Mouse (Mus musculus): ENCODE data around the gene Man1a2. TPM values are rescaled to one million over a fixed set of nuclear protein-coding genes. Genes with fewer than 3 reads are reported as not detected.

The Man1a2 gene
- polyA plus RNA-seq, 1 experiment from 2014 or later, result 48.6 TPM

GRCm38 (mm10) chr3:100670412-100670811, 14.9 kb downstream of the Man1a2 start:
- ATAC-seq (ENCODE audit: low read depth), result no peak
- Histone ChIP-seq H3K4me2 (ENCODE audit: low read depth, low read length) (no peak overlapping the region), H3K27me3 (ENCODE audit: control insufficient read depth, insufficient read depth, low read depth, low read length) (no peaks in the 10 kb centered on the region), H3K4me1 (replicated peaks; ENCODE audit: control insufficient read depth, insufficient read depth, low read length) (no peaks in the 10 kb centered on the region; the same call in 1 of the 2 replicates), H3K27ac (ENCODE audit: low read length) (no peak overlapping the region), H3K4me3 (ENCODE audit: low read length) (no peak overlapping the region), H3K9ac (ENCODE audit: low read length) (no peak overlapping the region), H3K9me3 (ENCODE audit: control insufficient read depth, low read length) (no peaks in the 10 kb centered on the region), H3K36me3 (ENCODE audit: control insufficient read depth, insufficient read depth, low read length) (no peaks in the 10 kb centered on the region)
- 90% methylated on average over 2 of the region's 2 CpGs for WGBS

GRCm38 (mm10) chr3:100653291-100653690, 32.0 kb downstream of the Man1a2 start:
- no peak overlapping the region for H3K27ac ChIP-seq (ENCODE audit: low read length)
- ATAC-seq (ENCODE audit: low read depth), result no peak
- H3K9ac ChIP-seq (ENCODE audit: low read length), result no peak overlapping the region
- no peak overlapping the region for H3K4me3 ChIP-seq (ENCODE audit: low read length)
- no peaks in the 10 kb centered on the region for H3K9me3 ChIP-seq (ENCODE audit: control insufficient read depth, low read length)
- 79% methylated on average over 1 of the region's 1 CpGs for WGBS
- H3K4me1 ChIP-seq (replicated peaks; ENCODE audit: control insufficient read depth, insufficient read depth, low read length), result no peaks in the 10 kb centered on the region
- H3K36me3 ChIP-seq (ENCODE audit: control insufficient read depth, insufficient read depth, low read length), result peaks cover 4% of the 10 kb centered on the region; the same call in 1 of the 2 replicates
- no peak overlapping the region for H3K4me2 ChIP-seq (ENCODE audit: low read depth, low read length)
- H3K27me3 ChIP-seq (ENCODE audit: control insufficient read depth, insufficient read depth, low read depth, low read length), result no peaks in the 10 kb centered on the region

- H3K4me3 ChIP-seq (ENCODE audit: low read length), result no peak overlapping the region
- no peaks in the 10 kb centered on the region for H3K4me1 ChIP-seq (replicated peaks; ENCODE audit: control insufficient read depth, insufficient read depth, low read length)
- no peak overlapping the region for H3K4me2 ChIP-seq (ENCODE audit: low read depth, low read length)
- H3K9me3 ChIP-seq (ENCODE audit: control insufficient read depth, low read length), result no peaks in the 10 kb centered on the region
- H3K9ac ChIP-seq (ENCODE audit: low read length), result no peak overlapping the region
- H3K27ac ChIP-seq (ENCODE audit: low read length), result no peak overlapping the region
- 92% methylated on average over 8 of the region's 8 CpGs for WGBS
- no peaks in the 10 kb centered on the region for H3K27me3 ChIP-seq (ENCODE audit: control insufficient read depth, insufficient read depth, low read depth, low read length)
- no peak for ATAC-seq (ENCODE audit: low read depth)
- H3K36me3 ChIP-seq (ENCODE audit: control insufficient read depth, insufficient read depth, low read length), result 0 out of 2 replicates have a peak, but pooled peaks cover 2% of the 10 kb centered on the region
Measured at GRCm38 (mm10) chr3:100641581-100641980, 43.7 kb downstream of the Man1a2 start.

DNA sequence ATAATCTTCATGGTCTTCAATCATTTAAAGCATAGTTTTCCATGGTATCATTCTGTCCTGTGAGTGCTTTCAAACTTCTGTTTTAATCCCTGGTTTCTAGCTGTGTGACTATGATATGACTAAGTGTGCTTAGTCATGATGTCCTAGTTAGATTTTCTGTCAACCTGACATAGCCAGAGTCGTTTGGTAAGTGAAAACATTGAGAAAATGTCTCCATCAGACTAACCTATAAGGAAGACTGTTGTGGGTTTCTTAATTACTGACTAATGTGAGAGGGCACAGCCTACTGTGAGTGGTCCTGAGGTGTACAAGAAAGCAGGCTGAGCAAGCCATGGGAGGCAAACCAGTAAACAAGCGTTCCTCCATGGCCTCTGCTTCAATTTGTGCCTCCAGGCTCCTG, 49.0 kb downstream of the Man1a2 start:
- Histone ChIP-seq H3K36me3 (ENCODE audit: control insufficient read depth, insufficient read depth, low read length) (no peaks in the 10 kb centered on the region), H3K4me1 (replicated peaks; ENCODE audit: control insufficient read depth, insufficient read depth, low read length) (no peaks in the 10 kb centered on the region), H3K27me3 (ENCODE audit: control insufficient read depth, insufficient read depth, low read depth, low read length) (no peaks in the 10 kb centered on the region), H3K27ac (ENCODE audit: low read length) (no peak overlapping the region), H3K4me2 (ENCODE audit: low read depth, low read length) (no peak overlapping the region), H3K9ac (ENCODE audit: low read length) (no peak overlapping the region), H3K4me3 (ENCODE audit: low read length) (no peak overlapping the region), H3K9me3 (ENCODE audit: control insufficient read depth, low read length) (no peaks in the 10 kb centered on the region)
- WGBS, result 83% methylated on average over 2 of the region's 2 CpGs
- ATAC-seq (ENCODE audit: low read depth), result no peak

- Histone ChIP-seq H3K9ac (ENCODE audit: low read length) (no peak overlapping the region), H3K36me3 (ENCODE audit: control insufficient read depth, insufficient read depth, low read length) (no peaks in the 10 kb centered on the region), H3K9me3 (ENCODE audit: control insufficient read depth, low read length) (no peaks in the 10 kb centered on the region), H3K4me1 (replicated peaks; ENCODE audit: control insufficient read depth, insufficient read depth, low read length) (no peaks in the 10 kb centered on the region), H3K27ac (ENCODE audit: low read length) (no peak overlapping the region), H3K27me3 (ENCODE audit: control insufficient read depth, insufficient read depth, low read depth, low read length) (no peaks in the 10 kb centered on the region), H3K4me3 (ENCODE audit: low read length) (no peak overlapping the region), H3K4me2 (ENCODE audit: low read depth, low read length) (no peak overlapping the region)
- ATAC-seq (ENCODE audit: low read depth), result no peak
- 92% methylated on average over 4 of the region's 4 CpGs for WGBS
Measured at GRCm38 (mm10) chr3:100634821-100635220, 50.5 kb downstream of the Man1a2 start.

DNA sequence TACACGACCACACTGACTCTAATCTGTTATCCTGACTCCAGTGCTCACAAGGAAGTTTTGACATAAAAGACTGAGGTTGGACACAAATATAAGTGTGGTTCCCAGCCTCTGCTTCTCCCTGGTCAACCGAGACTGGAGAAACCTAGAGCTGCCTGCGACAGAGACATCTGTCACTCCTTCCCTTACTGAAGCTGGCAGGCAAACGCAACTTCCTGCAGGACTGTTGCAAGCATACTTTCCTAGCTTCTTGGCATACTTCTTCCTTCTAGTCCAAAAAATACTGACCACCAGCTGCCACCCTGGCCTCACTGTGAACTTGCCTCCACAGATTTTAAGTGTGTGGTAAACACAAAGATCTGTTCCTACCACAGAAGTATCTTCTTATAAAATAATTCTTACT, 66.8 kb downstream of the Man1a2 start:
- Histone ChIP-seq H3K36me3 (ENCODE audit: control insufficient read depth, insufficient read depth, low read length) (no peaks in the 10 kb centered on the region), H3K4me2 (ENCODE audit: low read depth, low read length) (no peak overlapping the region), H3K27ac (ENCODE audit: low read length) (no peak overlapping the region), H3K27me3 (ENCODE audit: control insufficient read depth, insufficient read depth, low read depth, low read length) (no peaks in the 10 kb centered on the region), H3K4me1 (replicated peaks; ENCODE audit: control insufficient read depth, insufficient read depth, low read length) (no peaks in the 10 kb centered on the region; the same call in 1 of the 2 replicates), H3K9me3 (ENCODE audit: control insufficient read depth, low read length) (no peaks in the 10 kb centered on the region), H3K4me3 (ENCODE audit: low read length) (no peak overlapping the region), H3K9ac (ENCODE audit: low read length) (no peak overlapping the region)
- peak; percentile 10; the same call in 1 of the 2 replicates for ATAC-seq (ENCODE audit: low read depth)
- 41% methylated on average over 4 of the region's 4 CpGs for WGBS

DNA sequence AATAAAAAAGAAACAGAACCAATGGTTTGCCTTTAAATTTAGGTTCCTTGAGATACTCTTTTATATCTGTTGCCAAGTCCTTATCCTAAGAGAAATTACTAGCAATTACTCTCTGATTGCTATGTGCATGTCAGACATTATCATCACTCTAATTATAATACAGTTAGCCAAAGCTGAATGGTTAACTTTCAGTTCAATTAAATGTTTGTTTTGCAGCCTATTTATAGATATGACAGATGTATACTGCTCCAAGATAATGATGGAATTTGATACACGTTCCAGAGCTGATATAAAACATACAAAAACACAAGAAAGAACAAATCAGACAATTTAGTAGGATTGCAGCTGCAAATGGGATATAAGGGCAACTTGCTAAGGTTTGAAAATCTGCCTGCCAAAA, 74.4 kb downstream of the Man1a2 start:
- H3K4me1 ChIP-seq (replicated peaks; ENCODE audit: control insufficient read depth, insufficient read depth, low read length), result no peaks in the 10 kb centered on the region
- no peak for ATAC-seq (ENCODE audit: low read depth)
- no peak overlapping the region for H3K4me2 ChIP-seq (ENCODE audit: low read depth, low read length)
- H3K27me3 ChIP-seq (ENCODE audit: control insufficient read depth, insufficient read depth, low read depth, low read length), result no peaks in the 10 kb centered on the region
- no peak overlapping the region for H3K4me3 ChIP-seq (ENCODE audit: low read length)
- no peaks in the 10 kb centered on the region for H3K9me3 ChIP-seq (ENCODE audit: control insufficient read depth, low read length)
- no peaks in the 10 kb centered on the region for H3K36me3 ChIP-seq (ENCODE audit: control insufficient read depth, insufficient read depth, low read length)
- 31% methylated on average over 1 of the region's 1 CpGs for WGBS
- H3K27ac ChIP-seq (ENCODE audit: low read length), result no peak overlapping the region
- H3K9ac ChIP-seq (ENCODE audit: low read length), result no peak overlapping the region

- H3K9ac ChIP-seq (ENCODE audit: low read length), result no peak overlapping the region
- no peaks in the 10 kb centered on the region; the same call in 1 of the 2 replicates for H3K9me3 ChIP-seq (ENCODE audit: control insufficient read depth, low read length)
- H3K4me2 ChIP-seq (ENCODE audit: low read depth, low read length), result no peak overlapping the region
- no peak overlapping the region for H3K4me3 ChIP-seq (ENCODE audit: low read length)
- no peaks in the 10 kb centered on the region for H3K27me3 ChIP-seq (ENCODE audit: control insufficient read depth, insufficient read depth, low read depth, low read length)
- no peaks in the 10 kb centered on the region for H3K4me1 ChIP-seq (replicated peaks; ENCODE audit: control insufficient read depth, insufficient read depth, low read length)
- no peaks in the 10 kb centered on the region for H3K36me3 ChIP-seq (ENCODE audit: control insufficient read depth, insufficient read depth, low read length)
- WGBS, result 78% methylated on average over 2 of the region's 2 CpGs
- ATAC-seq (ENCODE audit: low read depth), result no peak
- H3K27ac ChIP-seq (ENCODE audit: low read length), result no peak overlapping the region
Measured at GRCm38 (mm10) chr3:100604539-100604938, 80.8 kb downstream of the Man1a2 start.

DNA sequence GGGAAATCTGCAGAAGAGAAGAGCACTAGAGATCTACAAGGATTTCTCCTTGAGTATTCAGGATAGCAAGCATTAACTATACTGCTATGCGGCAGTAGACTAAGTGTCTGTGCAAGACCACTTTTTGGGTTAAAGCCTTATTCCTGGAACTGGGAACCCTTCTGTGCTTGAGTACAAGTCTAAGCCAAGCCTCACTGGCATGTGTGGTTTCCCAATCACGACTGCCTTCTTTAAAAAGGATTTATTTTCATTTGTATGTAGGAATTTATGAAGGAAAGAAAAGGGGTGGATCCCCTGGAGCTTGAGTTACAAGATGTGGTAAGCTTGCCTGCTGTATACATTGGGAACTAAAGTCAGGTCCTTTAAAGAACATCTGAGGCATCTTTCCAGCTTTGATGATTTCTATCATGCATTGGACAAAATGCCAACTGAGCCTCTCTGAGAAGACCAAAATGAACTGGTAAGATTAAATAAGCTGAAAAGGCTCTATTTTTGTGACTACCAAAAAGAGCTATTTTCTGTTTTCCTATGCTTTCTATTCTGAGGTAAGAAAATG, 86.0 kb downstream of the Man1a2 start:
- WGBS, result 82% methylated on average over 2 of the region's 2 CpGs
- no peaks in the 10 kb centered on the region for H3K36me3 ChIP-seq (ENCODE audit: control insufficient read depth, insufficient read depth, low read length)
- H3K27ac ChIP-seq (ENCODE audit: low read length), result no peak overlapping the region
- ATAC-seq (ENCODE audit: low read depth), result no peak
- H3K4me2 ChIP-seq (ENCODE audit: low read depth, low read length), result no peak overlapping the region
- no peaks in the 10 kb centered on the region for H3K4me1 ChIP-seq (replicated peaks; ENCODE audit: control insufficient read depth, insufficient read depth, low read length)
- no peaks in the 10 kb centered on the region for H3K27me3 ChIP-seq (ENCODE audit: control insufficient read depth, insufficient read depth, low read depth, low read length)
- no peak overlapping the region for H3K9ac ChIP-seq (ENCODE audit: low read length)
- no peaks in the 10 kb centered on the region; the same call in 1 of the 2 replicates for H3K9me3 ChIP-seq (ENCODE audit: control insufficient read depth, low read length)
- no peak overlapping the region for H3K4me3 ChIP-seq (ENCODE audit: low read length)

DNA sequence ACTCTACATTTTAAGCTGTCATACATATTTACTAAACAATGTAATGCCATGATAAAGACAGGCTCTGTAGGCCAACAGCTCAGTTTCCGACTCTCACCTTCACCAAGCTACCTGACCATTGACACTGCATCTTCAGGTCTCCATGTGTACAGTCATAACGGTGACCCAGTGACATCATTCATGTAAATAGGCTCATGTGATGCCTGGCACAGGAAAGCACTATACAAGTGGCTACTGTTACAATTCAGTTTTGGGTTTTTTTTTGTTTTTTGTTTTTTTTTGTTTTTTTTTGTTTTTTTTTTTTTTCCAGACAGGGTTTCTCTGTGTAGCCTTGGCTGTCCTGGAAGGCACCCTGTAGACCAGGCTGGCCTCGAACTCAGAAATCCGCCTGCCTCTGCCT, 94.2 kb downstream of the Man1a2 start:
- Histone ChIP-seq H3K4me2 (ENCODE audit: low read depth, low read length) (no peak overlapping the region), H3K9ac (ENCODE audit: low read length) (no peak overlapping the region), H3K36me3 (ENCODE audit: control insufficient read depth, insufficient read depth, low read length) (no peaks in the 10 kb centered on the region), H3K27me3 (ENCODE audit: control insufficient read depth, insufficient read depth, low read depth, low read length) (no peaks in the 10 kb centered on the region), H3K4me1 (replicated peaks; ENCODE audit: control insufficient read depth, insufficient read depth, low read length) (no peaks in the 10 kb centered on the region), H3K9me3 (ENCODE audit: control insufficient read depth, low read length) (no peaks in the 10 kb centered on the region; the same call in 1 of the 2 replicates), H3K4me3 (ENCODE audit: low read length) (no peak overlapping the region), H3K27ac (ENCODE audit: low read length) (no peak overlapping the region)
- 92% methylated on average over 4 of the region's 4 CpGs for WGBS
- no peak for ATAC-seq (ENCODE audit: low read depth)

Measured in lung, embryonic 16.5 days (tissue).